Mouse (Mus musculus) liver, embryonic 12.5 days (tissue): ENCODE results near the gene Mon1a. TPM values are rescaled to one million over a fixed set of nuclear protein-coding genes. Genes with fewer than 3 reads are reported as not detected.

Source experiments
- ATAC-seq: fragments of 200-750 bp; cut with Nextera tagmentation; 2 replicates; pipeline ENCODE4 v1.8.0; 2017; ENCODE audit warnings: moderate number of reproducible peaks, mild to moderate bottlenecking, moderate library complexity
- H3K27ac ChIP-seq: fragments of 300-500 bp; sonication (generic); 2 replicates; pipeline ENCODE4 v1.5.1; 2016; ENCODE audit warnings: mild to moderate bottlenecking
- H3K27me3 ChIP-seq: fragments of 300-500 bp; sonication (generic); replicated peaks from 2 replicates; pipeline ENCODE4 v1.6.1; 2016; ENCODE audit warnings: mild to moderate bottlenecking, moderate library complexity
- H3K36me3 ChIP-seq: fragments of 300-500 bp; sonication (generic); 2 replicates; pipeline ENCODE4 v1.6.1; 2016; ENCODE audit warnings: mild to moderate bottlenecking, moderate library complexity
- H3K4me1 ChIP-seq: fragments of 300-500 bp; sonication (generic); 2 replicates; pipeline ENCODE4 v1.6.1; 2016
- H3K4me2 ChIP-seq: fragments of 300-500 bp; sonication (generic); 2 replicates; pipeline ENCODE4 v1.6.1; 2016; ENCODE audit warnings: mild to moderate bottlenecking, moderate library complexity
- H3K4me3 ChIP-seq: fragments of 300-500 bp; sonication (generic); 2 replicates; pipeline ENCODE4 v1.5.1; 2016; ENCODE audit warnings: mild to moderate bottlenecking, moderate library complexity
- H3K9ac ChIP-seq: fragments of 300-500 bp; sonication (generic); 2 replicates; pipeline ENCODE4 v1.6.1; 2016; ENCODE audit warnings: mild to moderate bottlenecking, moderate library complexity
- H3K9me3 ChIP-seq: fragments of 300-500 bp; sonication (generic); replicated peaks from 2 replicates; pipeline ENCODE4 v1.6.1; 2016; ENCODE audit warnings: mild to moderate bottlenecking, moderate library complexity
- WGBS: fragments of 180-500 bp; shearing (Covaris S2); methylation state at CpG from one replicate; pipeline ENCODE4 v1.1.7; 2016; ENCODE audit not compliant: insufficient replicate concordance; 5-methylcytosine and 5-hydroxymethylcytosine counted together
- polyA plus RNA-seq: library from polyadenylated mRNA; unstranded; fragments of >200 nt; fragmentation: Nextera tagmentation; extraction: Ambion mirVana; gene quantifications from 2 replicates; pipeline ENCODE4 v1.2.1, GENCODE M21; 2016

The Mon1a gene
- polyA plus RNA-seq, 1 experiment from 2014 or later: 7.4 TPM

- H3K36me3 ChIP-seq: no peaks in the 10 kb centered on the region
- H3K9ac ChIP-seq: no peak overlapping the region
- WGBS: 87% methylated on average over 1 of the region's 1 CpGs
- peaks cover 26% of the 10 kb centered on the region for H3K4me1 ChIP-seq
- H3K27me3 ChIP-seq: peaks cover 10% of the 10 kb centered on the region
- no peaks in the 10 kb centered on the region for H3K9me3 ChIP-seq
- no peak overlapping the region for H3K27ac ChIP-seq
- no peak overlapping the region for H3K4me3 ChIP-seq
- H3K4me2 ChIP-seq: no peak overlapping the region
- no peak for ATAC-seq
These were observed 3.1 kb downstream of the Mon1a start for GRCm38 (mm10) chr9:107891023-107891422.

GRCm38 (mm10) chr9:107898563-107898962, 10.6 kb downstream of the Mon1a start:
- H3K9ac ChIP-seq: no peak overlapping the region
- no peak for ATAC-seq

GRCm38 (mm10) chr9:107899855-107900254, 11.9 kb downstream of the Mon1a start:
- Histone ChIP-seq H3K9ac (no peak overlapping the region), H3K27me3 (peaks cover 27% of the 10 kb centered on the region), H3K4me1 (peaks cover 13% of the 10 kb centered on the region), H3K27ac (no peak overlapping the region), H3K4me3 (no peak overlapping the region), H3K36me3 (0 out of 2 replicates have a peak, but pooled peaks cover 3% of the 10 kb centered on the region), H3K4me2 (no peak overlapping the region), H3K9me3 (no peaks in the 10 kb centered on the region)
- ATAC-seq: no peak
- whole genome bisulfite sequencing: 67% methylated on average over 12 of the region's 12 CpGs

More at GRCm38 (mm10) chr9:107898563-107898962, 10.6 kb downstream of the Mon1a start:
- Histone ChIP-seq H3K4me1 (peaks cover 12% of the 10 kb centered on the region), H3K9me3 (no peaks in the 10 kb centered on the region), H3K27ac (no peak overlapping the region), H3K36me3 (0 out of 2 replicates have a peak, but pooled peaks cover 3% of the 10 kb centered on the region), H3K27me3 (peaks cover 27% of the 10 kb centered on the region), H3K4me2 (no peak overlapping the region), H3K4me3 (no peak overlapping the region)
- 83% methylated on average over 10 of the region's 10 CpGs for WGBS

- H3K27ac ChIP-seq: no peak overlapping the region
- no peak overlapping the region; the same call in 1 of the 2 replicates for H3K9ac ChIP-seq
- H3K4me2 ChIP-seq: peak overlapping the region; percentile 65
- peaks cover 21% of the 10 kb centered on the region for H3K4me1 ChIP-seq
- 16% methylated on average over 44 of the region's 44 CpGs for WGBS
- 0 out of 2 replicates have a peak, but pooled peaks cover 3% of the 10 kb centered on the region for H3K36me3 ChIP-seq
- H3K9me3 ChIP-seq: no peaks in the 10 kb centered on the region
- no peak for ATAC-seq
- peaks cover 27% of the 10 kb centered on the region for H3K27me3 ChIP-seq
- peak overlapping the region; percentile 40 for H3K4me3 ChIP-seq
These were observed 13.1 kb downstream of the Mon1a start for GRCm38 (mm10) chr9:107900840-107901626.

- no peak overlapping the region for H3K27ac ChIP-seq
- WGBS: 37% methylated on average over 17 of the region's 17 CpGs
- peak overlapping the region; percentile 65 for H3K4me2 ChIP-seq
- H3K4me3 ChIP-seq: peak overlapping the region; percentile 40; the same call in 1 of the 2 replicates
- H3K9ac ChIP-seq: no peak overlapping the region
- no peak for ATAC-seq
- H3K27me3 ChIP-seq: peaks cover 27% of the 10 kb centered on the region
- H3K4me1 ChIP-seq: peaks cover 26% of the 10 kb centered on the region
- 0 out of 2 replicates have a peak, but pooled peaks cover 3% of the 10 kb centered on the region for H3K36me3 ChIP-seq
- no peaks in the 10 kb centered on the region for H3K9me3 ChIP-seq
These were observed 13.6 kb downstream of the Mon1a start for GRCm38 (mm10) chr9:107901627-107901914.

GRCm38 (mm10) chr9:107904726-107905125, 16.8 kb downstream of the Mon1a start:
- 4% methylated on average over 4 of the region's 4 CpGs for WGBS
- Histone ChIP-seq H3K4me2 (no peak overlapping the region), H3K4me3 (no peak overlapping the region), H3K27me3 (peaks cover 33% of the 10 kb centered on the region), H3K27ac (no peak overlapping the region), H3K9me3 (no peaks in the 10 kb centered on the region), H3K36me3 (0 out of 2 replicates have a peak, but pooled peaks cover 3% of the 10 kb centered on the region), H3K9ac (no peak overlapping the region), H3K4me1 (peaks cover 53% of the 10 kb centered on the region)
- ATAC-seq: peak; percentile 40

GRCm38 (mm10) chr9:107906252-107906966, 18.5 kb downstream of the Mon1a start, which contains the start of gene Mst1r:
TSS of gene Mst1r (plus strand) at chr9:107906873.
- Histone ChIP-seq H3K27ac (peak within 1 kb of the TSS; percentile 29; the same call in 1 of the 2 replicates), H3K4me2 (peak within 1 kb of the TSS; percentile 74), H3K4me1 (peaks cover 45% of the 10 kb centered on the region), H3K4me3 (peak within 1 kb of the TSS; percentile 43), H3K9ac (peak within 1 kb of the TSS; percentile 49), H3K27me3 (peaks cover 18% of the 10 kb centered on the region), H3K36me3 (0 out of 2 replicates have a peak, but pooled peaks cover 3% of the 10 kb centered on the region), H3K9me3 (no peaks in the 10 kb centered on the region)
- WGBS: 25% methylated on average over 19 of the region's 19 CpGs
- ATAC-seq: peak; percentile 70

GRCm38 (mm10) chr9:107906967-107907800, 19.2 kb downstream of the Mon1a start:
- no peaks in the 10 kb centered on the region for H3K36me3 ChIP-seq
- 58% methylated on average over 31 of the region's 31 CpGs for WGBS
- peaks cover 18% of the 10 kb centered on the region for H3K27me3 ChIP-seq
- H3K9me3 ChIP-seq: no peaks in the 10 kb centered on the region
- H3K4me2 ChIP-seq: peak overlapping the region; percentile 74
- H3K4me3 ChIP-seq: peak overlapping the region; percentile 43
- peak overlapping the region; percentile 49 for H3K9ac ChIP-seq
- H3K4me1 ChIP-seq: peaks cover 40% of the 10 kb centered on the region
- ATAC-seq: no peak
- 0 out of 2 replicates have a peak overlapping the region, but pooled peaks have one; percentile 29 for H3K27ac ChIP-seq

- WGBS: 80% methylated on average over 14 of the region's 14 CpGs
- Histone ChIP-seq H3K27ac (no peak overlapping the region), H3K4me3 (no peak overlapping the region), H3K9ac (no peak overlapping the region), H3K4me1 (peaks cover 40% of the 10 kb centered on the region), H3K27me3 (peaks cover 24% of the 10 kb centered on the region), H3K4me2 (no peak overlapping the region; the same call in 1 of the 2 replicates), H3K9me3 (no peaks in the 10 kb centered on the region), H3K36me3 (no peaks in the 10 kb centered on the region)
- no peak for ATAC-seq
These were observed 19.8 kb downstream of the Mon1a start for GRCm38 (mm10) chr9:107907801-107908120.

- 33% methylated on average over 18 of the region's 18 CpGs for WGBS
- H3K4me3 ChIP-seq: no peak overlapping the region
These were observed 20.6 kb downstream of the Mon1a start for GRCm38 (mm10) chr9:107908410-107909158.

More at GRCm38 (mm10) chr9:107908410-107909158, 20.6 kb downstream of the Mon1a start:
- no peak for ATAC-seq
- Histone ChIP-seq H3K9ac (no peak overlapping the region), H3K27me3 (peaks cover 32% of the 10 kb centered on the region), H3K27ac (no peak overlapping the region), H3K4me2 (peak overlapping the region; percentile 30), H3K9me3 (no peaks in the 10 kb centered on the region), H3K4me1 (peaks cover 40% of the 10 kb centered on the region), H3K36me3 (no peaks in the 10 kb centered on the region)
